Mouse (Mus musculus) MEL (cell line): ENCODE measurements around the gene Bcat1. TPM values are rescaled to one million over a fixed set of nuclear protein-coding genes. Genes with fewer than 3 reads are reported as not detected.

ENCODE experiments used
- DNase-seq: peaks from one replicate; pipeline ENCODE4 v3.0.0; 2011; ENCODE audit warnings: low read depth, low spot score
- H3K27ac ChIP-seq: 2 replicates; pipeline ENCODE4 v1.5.1; 2012; ENCODE audit warnings: low read depth, mild to moderate bottlenecking, control low read depth, low read length, moderate library complexity; ENCODE audit not compliant: control insufficient read depth
- H3K27me3 ChIP-seq, 2 experiments: fragments of 150-350 bp in 1 of 2; sonication (generic) in 1 of 2; 2 replicates each; pipeline ENCODE4 v1.6.1; 2012; ENCODE audit warnings: low read length in 2 of 2, mild to moderate bottlenecking in 2 of 2, improper control_type of control experiment in 1 of 2, moderate library complexity in 1 of 2; ENCODE audit not compliant: insufficient read depth in 2 of 2, control insufficient read depth in 1 of 2
- H3K36me3 ChIP-seq, 2 experiments: 2 replicates each; pipeline ENCODE4 v1.6.1; 2012 to 2014; ENCODE audit warnings: low read length in 2 of 2, improper control_type of control experiment in 1 of 2, inconsistent platforms in 1 of 2, mild to moderate bottlenecking in 1 of 2; ENCODE audit not compliant: insufficient read depth in 2 of 2, control insufficient read depth in 1 of 2
- H3K4me1 ChIP-seq, 2 experiments: fragments of 150-350 bp in 1 of 2; sonication (generic) in 1 of 2; 2 replicates each; pipeline ENCODE4 v1.6.1; 2012; ENCODE audit warnings: low read length in 2 of 2, improper control_type of control experiment in 1 of 2, mild to moderate bottlenecking in 1 of 2; ENCODE audit not compliant: insufficient read depth in 2 of 2, control insufficient read depth in 1 of 2
- H3K4me3 ChIP-seq, 2 experiments: fragments of 150-350 bp in 1 of 2; sonication (generic) in 1 of 2; 2 replicates each; pipeline ENCODE4 v1.5.1; 2012; ENCODE audit warnings: low read depth in 2 of 2, low read length in 2 of 2, mild to moderate bottlenecking in 2 of 2, moderate library complexity in 2 of 2, control low read depth in 1 of 2, improper control_type of control experiment in 1 of 2; ENCODE audit not compliant: control insufficient read depth in 1 of 2, insufficient read depth in 1 of 2
- H3K79me2 ChIP-seq: 2 replicates; pipeline ENCODE4 v1.6.1; 2012; ENCODE audit warnings: mild to moderate bottlenecking, low read length, moderate library complexity; ENCODE audit not compliant: control insufficient read depth, poor library complexity, insufficient read depth
- H3K9ac ChIP-seq: 2 replicates; pipeline ENCODE4 v1.6.1; 2012; ENCODE audit warnings: low read depth, mild to moderate bottlenecking, control low read depth, low read length, moderate library complexity; ENCODE audit not compliant: control insufficient read depth, poor library complexity, severe bottlenecking
- H3K9me3 ChIP-seq: fragments of 150-350 bp; sonication (generic); replicated peaks from 2 replicates; pipeline ENCODE4 v1.6.1; 2012; ENCODE audit warnings: mild to moderate bottlenecking, low read length, improper control_type of control experiment, moderate library complexity; ENCODE audit not compliant: insufficient read depth
- CTCF ChIP-seq, 3 experiments: IDR thresholded peaks in 2 of 3; conservative IDR thresholded peaks in 1 of 3; 2 replicates each; pipeline ENCODE4 v1.5.1; 2011 to 2012; ENCODE audit warnings: low read length in 3 of 3, low read depth in 2 of 3, mild to moderate bottlenecking in 2 of 3, improper control_type of control experiment in 1 of 3, inconsistent platforms in 1 of 3, mixed read lengths in 1 of 3, moderate library complexity in 1 of 3; ENCODE audit not compliant: control insufficient read depth in 1 of 3, insufficient read depth in 1 of 3, poor library complexity in 1 of 3, severe bottlenecking in 1 of 3
- EP300 ChIP-seq, 2 experiments: IDR thresholded peaks; 2 replicates each; pipeline ENCODE4 v1.6.1; 2011; ENCODE audit warnings: improper control_type of control experiment in 2 of 2, low read length in 2 of 2, low read depth in 1 of 2, mild to moderate bottlenecking in 1 of 2
- GABPA ChIP-seq: IDR thresholded peaks from 2 replicates; pipeline ENCODE4 v1.6.1; 2012; ENCODE audit warnings: low read depth, mild to moderate bottlenecking, inconsistent platforms, low read length, improper control_type of control experiment, moderate library complexity
- HCFC1 ChIP-seq: IDR thresholded peaks from 2 replicates; pipeline ENCODE4 v1.6.1; 2012; ENCODE audit warnings: low read depth, mild to moderate bottlenecking, inconsistent platforms, low read length, improper control_type of control experiment, moderate library complexity
- JUND ChIP-seq: IDR thresholded peaks from 2 replicates; pipeline ENCODE4 v1.6.1; 2011; ENCODE audit warnings: low read depth, mild to moderate bottlenecking, improper control_type of control experiment, low read length
- MAFK ChIP-seq: IDR thresholded peaks from 2 replicates; pipeline ENCODE4 v1.6.1; 2011; ENCODE audit warnings: low read depth, mild to moderate bottlenecking, low read length, improper control_type of control experiment, borderline replicate concordance
- MYB ChIP-seq: IDR thresholded peaks from 2 replicates; pipeline ENCODE4 v1.6.1; 2011; ENCODE audit warnings: mild to moderate bottlenecking, low read depth, low read length, improper control_type of control experiment
- NELFE ChIP-seq: IDR thresholded peaks from 2 replicates; pipeline ENCODE4 v1.6.1; 2011; ENCODE audit warnings: low read depth, low read length, improper control_type of control experiment
- NRF1 ChIP-seq: IDR thresholded peaks from 2 replicates; pipeline ENCODE4 v1.6.1; 2014; ENCODE audit warnings: low read depth, mild to moderate bottlenecking, inconsistent platforms, low read length, improper control_type of control experiment, moderate library complexity; ENCODE audit not compliant: poor library complexity, insufficient read depth, severe bottlenecking
- POLR2AphosphoS2 ChIP-seq: IDR thresholded peaks from 2 replicates; pipeline ENCODE4 v1.6.1; 2011; ENCODE audit warnings: low read length, improper control_type of control experiment
- RAD21 ChIP-seq: IDR thresholded peaks from 2 replicates; pipeline ENCODE4 v1.6.1; 2011; ENCODE audit warnings: mild to moderate bottlenecking, low read depth, low read length, improper control_type of control experiment
- SMC3 ChIP-seq: IDR thresholded peaks from 2 replicates; pipeline ENCODE4 v1.6.1; 2011; ENCODE audit warnings: low read depth, low read length, improper control_type of control experiment
- TBP ChIP-seq: IDR thresholded peaks from 2 replicates; pipeline ENCODE4 v1.8.0; 2011; ENCODE audit warnings: low read depth, low read length, improper control_type of control experiment
- TCF12 ChIP-seq: IDR thresholded peaks from 2 replicates; pipeline ENCODE4 v1.6.1; 2014; ENCODE audit warnings: low read depth, mild to moderate bottlenecking, inconsistent platforms, low read length, improper control_type of control experiment, moderate library complexity
- UBTF ChIP-seq: IDR thresholded peaks from 2 replicates; pipeline ENCODE4 v1.6.1; 2012; ENCODE audit warnings: low read depth, mild to moderate bottlenecking, inconsistent platforms, low read length, improper control_type of control experiment, moderate library complexity, borderline replicate concordance; ENCODE audit not compliant: insufficient read depth
- ZC3H11A ChIP-seq: IDR thresholded peaks from 2 replicates; pipeline ENCODE4 v1.6.1; 2012; ENCODE audit warnings: low read depth, mild to moderate bottlenecking, inconsistent platforms, low read length, improper control_type of control experiment
- ZKSCAN1 ChIP-seq: IDR thresholded peaks from 2 replicates; pipeline ENCODE4 v1.6.1; 2012; ENCODE audit warnings: low read depth, mild to moderate bottlenecking, inconsistent platforms, low read length, improper control_type of control experiment, moderate library complexity
- polyA plus RNA-seq, 2 experiments: library from polyadenylated mRNA; stranded (reverse) in 1 of 2; unstranded in 1 of 2; fragments of >175 nt in 1 of 2; fragments of >200 nt in 1 of 2; gene quantifications; 2 replicates each; pipeline versions ENCODE4 v1.2.1 to v1.2.4; 2012; ENCODE audit warnings: low replicate concordance in 2 of 2, low read depth in 1 of 2; ENCODE audit not compliant: insufficient read length in 2 of 2, insufficient read depth in 1 of 2, missing spikeins in 1 of 2
- total RNA-seq: library from RNA; depleted of rRNA; stranded (reverse); fragments of 300-350 nt; gene quantifications from 2 replicates; pipeline ENCODE4 v1.2.3, GENCODE M21; 2012

Bcat1 gene
- total and polyA plus RNA-seq, 3 experiments: not detected

DNA sequence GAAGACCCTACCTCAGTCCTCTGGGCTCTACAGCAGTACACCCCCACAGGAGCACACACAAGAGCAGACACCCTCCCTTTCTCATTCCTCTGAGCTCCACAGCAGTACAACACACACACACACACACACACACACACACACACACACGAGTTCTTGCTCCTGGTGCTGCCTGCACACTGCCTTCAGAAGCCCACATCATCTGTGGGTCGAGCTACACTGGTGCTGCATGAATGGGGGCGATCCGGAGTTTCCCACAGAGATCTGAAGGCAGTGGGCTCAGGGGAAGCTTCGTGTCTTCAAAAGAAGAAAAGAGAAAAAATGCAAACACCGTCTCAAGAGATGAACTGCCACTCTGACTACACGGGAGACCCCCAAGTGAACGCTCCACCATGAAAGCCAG is 64.8 kb downstream of the Bcat1 start:
- no peaks in the 10 kb centered on the region for H3K36me3 ChIP-seq
- no peak overlapping the region for H3K9ac ChIP-seq
- TF ChIP-seq EP300 (IDR thresholded peaks at IDR 0.05; ENCODE audit: low read depth in 1 of 2, low read length in 2 of 2): no peak
- no peaks in the 10 kb centered on the region for H3K27me3 ChIP-seq
- no peak for DNase-seq
- H3K79me2 ChIP-seq: no peaks in the 10 kb centered on the region
- no peaks in the 10 kb centered on the region for H3K9me3 ChIP-seq
- H3K4me1 ChIP-seq: no peaks in the 10 kb centered on the region
- H3K27ac ChIP-seq: no peak overlapping the region
- H3K4me3 ChIP-seq: no peak overlapping the region

DNA sequence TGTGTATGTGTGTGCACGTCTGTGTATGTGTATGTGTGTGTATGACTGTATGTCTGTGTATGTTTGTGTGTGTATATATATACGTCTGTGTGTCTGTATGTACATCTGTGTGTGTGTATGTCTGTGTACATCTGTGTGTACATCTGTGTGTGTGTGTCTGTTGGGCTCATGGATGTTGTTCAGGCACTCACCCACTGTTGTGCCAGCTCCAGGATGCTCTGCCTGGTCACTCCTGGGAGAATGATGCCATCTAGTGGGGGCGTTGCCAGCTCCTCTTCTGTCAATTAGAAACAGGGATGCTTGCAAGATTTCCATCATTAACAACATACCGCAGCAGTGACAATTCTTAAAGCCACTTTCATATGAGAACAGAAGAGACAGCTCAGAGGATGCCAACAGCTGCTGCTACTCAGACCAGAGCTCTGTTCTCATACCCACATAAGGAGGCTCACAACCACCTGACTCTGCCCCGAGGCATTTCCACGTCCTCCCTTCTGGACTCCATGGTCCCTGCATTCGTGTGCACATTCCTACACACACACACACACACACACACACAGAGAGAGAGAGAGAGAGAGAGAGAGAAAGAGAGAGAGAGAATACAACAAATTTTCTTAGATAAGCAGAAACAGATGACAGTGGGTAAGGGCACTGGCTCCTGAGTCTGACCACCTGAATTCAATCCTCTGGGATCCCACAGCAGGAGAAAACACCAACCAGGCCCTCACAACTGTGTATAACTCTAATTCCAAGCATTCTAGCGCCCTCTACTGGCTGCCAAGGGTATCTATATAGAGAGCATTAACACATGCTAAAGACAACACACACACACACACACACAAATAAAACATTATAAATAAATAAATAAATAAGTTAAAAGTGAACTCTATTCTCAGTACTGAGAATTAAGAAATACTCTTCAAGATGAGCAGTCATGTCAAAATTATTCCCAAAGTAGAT is 65.8 kb downstream of the Bcat1 start:
- Histone ChIP-seq H3K79me2 (no peaks in the 10 kb centered on the region), H3K36me3 (no peaks in the 10 kb centered on the region)
- TF ChIP-seq NRF1 (no peak), EP300 (IDR thresholded peaks at IDR 0.05; ENCODE audit: low read depth in 1 of 2, low read length in 2 of 2) (no peak), ZKSCAN1 (no peak), RAD21 (peak; percentile 57), MYB (no peak), NELFE (no peak), MAFK (no peak), TBP (no peak), POLR2AphosphoS2 (no peak), SMC3 (peak; percentile 45), GABPA (no peak), TCF12 (no peak), ZC3H11A (peak; percentile 38; the same call in 1 of the 2 replicates), JUND (no peak), UBTF (no peak), HCFC1 (no peak), CTCF (IDR thresholded peaks at IDR 0.05 in 2 of 3, conservative IDR thresholded peaks at IDR 0.05 in 1 of 3; ENCODE audit: control insufficient read depth in 1 of 3, insufficient read depth in 1 of 3, low read depth in 2 of 3, low read length in 3 of 3, poor library complexity in 1 of 3, severe bottlenecking in 1 of 3) (peak; percentile 44 to 56 (median 53))
- TF ChIP-seq, all 39 proteins: peak for 4
- no peaks in the 10 kb centered on the region for H3K4me1 ChIP-seq
- H3K4me3 ChIP-seq: no peak overlapping the region
- DNase-seq: peak; percentile 30
- no peaks in the 10 kb centered on the region for H3K9me3 ChIP-seq
- no peak overlapping the region for H3K27ac ChIP-seq
- no peaks in the 10 kb centered on the region for H3K27me3 ChIP-seq
- H3K9ac ChIP-seq: no peak overlapping the region
